Comparison of ENCODE assay signal across 8 mouse cellular contexts in the genomic region with DNA sequence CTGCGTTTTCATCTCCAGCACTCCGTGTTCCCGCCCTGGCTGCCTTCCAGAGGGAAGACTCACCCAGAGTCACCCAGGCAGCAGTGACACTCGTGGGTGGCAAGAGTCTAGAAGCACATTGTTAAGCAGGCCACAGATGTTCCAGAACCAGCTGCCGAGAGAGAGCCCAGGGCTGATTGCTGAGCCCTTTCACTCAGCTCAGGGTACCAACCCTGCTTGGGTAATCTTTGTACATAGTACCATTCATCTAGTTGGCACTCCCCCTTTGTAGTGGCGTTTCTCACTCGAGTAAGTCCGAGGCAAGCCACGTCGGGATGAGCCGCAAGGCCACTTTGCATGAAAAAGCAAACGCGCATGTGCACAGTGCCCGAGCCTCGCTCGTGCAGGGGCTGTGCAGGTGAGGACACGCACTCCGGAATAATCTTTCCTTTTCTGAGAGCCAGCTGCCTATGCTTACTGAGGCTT.
DNase-seq lines count a peak whose midpoint lies in the region; ATAC-seq and TF ChIP-seq lines count a peak whose summit lies in the region.

No protein-coding gene starts in this region.

- H3K4me2 ChIP-seq in forebrain, embryonic 14.5 days (ENCODE audit: low read length) = peak overlapping the region; percentile 60

- peak; percentile 70 for ATAC-seq in forebrain, embryonic 14.5 days
- no peak for ATAC-seq in megakaryocyte progenitor cell, adult 5-6 weeks (replicated peaks; ENCODE audit: poor library complexity)

- peak; percentile 52 for DNase-seq in adrenal gland, adult 2 months
- DNase-seq in adrenal gland, adult 8-10 months = no peak
- DNase-seq in forebrain, embryonic 14.5 days (ENCODE audit: low spot score) = peak; percentile 70
- DNase-seq in kidney, postnatal 14 days = peak; percentile 36
- DNase-seq in lung, postnatal 10 days = peak; percentile 39
- DNase-seq in right cerebral cortex, postnatal 4 days = peak; percentile 30

- no peak overlapping the region; the same call in 1 of the 2 replicates for H3K27ac ChIP-seq in forebrain, embryonic 14.5 days (ENCODE audit: low read depth, low read length)

- no peaks in the 10 kb centered on the region for H3K36me3 ChIP-seq in E14TG2a.4 (ENCODE audit: insufficient read depth, low read length)
- H3K36me3 ChIP-seq in forebrain, embryonic 14.5 days (ENCODE audit: control insufficient read depth, insufficient read depth, low read length) = no peaks in the 10 kb centered on the region

- peak overlapping the region; percentile 38; the same call in 1 of the 2 replicates for H3K9ac ChIP-seq in forebrain, embryonic 14.5 days (ENCODE audit: low read length)

- H3K4me1 ChIP-seq in E14TG2a.4 (replicated peaks; ENCODE audit: low read depth, low read length) = peaks cover 17% of the 10 kb centered on the region
- H3K4me1 ChIP-seq in forebrain, embryonic 14.5 days (ENCODE audit: control insufficient read depth, insufficient read depth, low read length) = peaks cover 13% of the 10 kb centered on the region; the same call in 1 of the 2 replicates

- no peaks in the 10 kb centered on the region for H3K9me3 ChIP-seq in E14TG2a.4 (ENCODE audit: low read length)
- no peaks in the 10 kb centered on the region for H3K9me3 ChIP-seq in forebrain, embryonic 14.5 days (replicated peaks; ENCODE audit: control insufficient read depth, low read length)

- peaks cover 14% of the 10 kb centered on the region for H3K27me3 ChIP-seq in E14TG2a.4 (ENCODE audit: insufficient read depth, low read length)
- H3K27me3 ChIP-seq in forebrain, embryonic 14.5 days (replicated peaks; ENCODE audit: control insufficient read depth, insufficient read depth, low read length) = no peaks in the 10 kb centered on the region

- 10% methylated on average over 18 of the region's 18 CpGs for WGBS in forebrain, embryonic 14.5 days

- TF ChIP-seq CTCF in E14TG2a.4 (conservative IDR thresholded peaks at IDR 0.05; ENCODE audit: low read length) = no peak

- peak overlapping the region; percentile 41 for H3K4me3 ChIP-seq in E14TG2a.4 (replicated peaks; ENCODE audit: low read length)
- H3K4me3 ChIP-seq in forebrain, embryonic 14.5 days (ENCODE audit: low read depth, low read length) = peak overlapping the region; percentile 33
